Mouse (Mus musculus) gastrocnemius, adult 2 months (tissue): Measurements from ENCODE around the gene Fxn. TPM values are rescaled to one million over a fixed set of nuclear protein-coding genes. Genes with fewer than 3 reads are reported as not detected.

Experiments used
- DNase-seq: peaks from one replicate; pipeline ENCODE4 v3.0.0; 2022
- H3K27ac ChIP-seq: fragments of 200-600 bp; 2 replicates; pipeline ENCODE4 v1.8.1; 2022; ENCODE audit warnings: mild to moderate bottlenecking
- H3K4me3 ChIP-seq: fragments of 200-600 bp; 2 replicates; pipeline ENCODE4 v1.8.1; 2022; ENCODE audit warnings: mild to moderate bottlenecking, moderate library complexity
- CTCF ChIP-seq: fragments of 200-600 bp; IDR thresholded peaks from 2 replicates; pipeline ENCODE4 v1.8.1; 2022; ENCODE audit warnings: antibody characterized with exemption, mild to moderate bottlenecking, moderate library complexity
- intact Hi-C: fragments of 180-260 bp; cut with DNase I; formaldehyde crosslinking; loops from one replicate; pipeline ENCODE4 v1.15.1; 2025
- total RNA-seq, 2 experiments: library from RNA; stranded (reverse); gene quantifications; 2 replicates each; pipeline ENCODE4 v1.2.3; 2021

The Fxn gene
- total RNA-seq, 2 experiments from 2014 or later = 19.7 to 19.8 TPM

GRCm38 (mm10) chr19:24223851-24224251 lies 56.6 kb downstream of the Fxn start:
- no peak for DNase-seq
- Histone ChIP-seq H3K4me3 (peak overlapping the region; percentile 91), H3K27ac (peak overlapping the region; percentile 81)
- TF ChIP-seq CTCF = no peak
- intact Hi-C loops = loop anchor here (5.0 kb wide), 2 partner anchors 38 to 72 kb away; no protein-coding TSS in a partner anchor

- peak overlapping the region; percentile 35; the same call in 1 of the 2 replicates for H3K27ac ChIP-seq
- no peak for DNase-seq
- intact Hi-C loops = loop anchor here (5.0 kb wide), 2 partner anchors 41 to 69 kb away; no protein-coding TSS in a partner anchor
- peak overlapping the region; percentile 17; the same call in 1 of the 2 replicates for H3K4me3 ChIP-seq
- TF ChIP-seq CTCF = no peak; the same call in 1 of the 2 replicates
These were observed 59.0 kb downstream of the Fxn start for GRCm38 (mm10) chr19:24221455-24221854.

GRCm38 (mm10) chr19:24220795-24221445 lies 59.5 kb downstream of the Fxn start:
- peak overlapping the region; percentile 35; the same call in 1 of the 2 replicates for H3K27ac ChIP-seq
- intact Hi-C loops = loop anchor here (5.0 kb wide), 2 partner anchors 41 to 69 kb away; no protein-coding TSS in a partner anchor
- peak overlapping the region; percentile 17; the same call in 1 of the 2 replicates for H3K4me3 ChIP-seq
- DNase-seq = no peak
- no peak for TF ChIP-seq CTCF

GRCm38 (mm10) chr19:24219011-24219410 lies 61.4 kb downstream of the Fxn start:
- Histone ChIP-seq H3K4me3 (no peak overlapping the region), H3K27ac (no peak overlapping the region)
- no peak for DNase-seq
- no peak for TF ChIP-seq CTCF
- intact Hi-C loops = no loop called here

GRCm38 (mm10) chr19:24218291-24218690 lies 62.1 kb downstream of the Fxn start:
- Histone ChIP-seq H3K27ac (no peak overlapping the region), H3K4me3 (no peak overlapping the region)
- intact Hi-C loops = no loop called here
- DNase-seq = no peak
- TF ChIP-seq CTCF = peak; percentile 59

- no peak for DNase-seq
- H3K27ac ChIP-seq = no peak overlapping the region
- TF ChIP-seq CTCF = no peak
- no peak overlapping the region for H3K4me3 ChIP-seq
- intact Hi-C loops = no loop called here
These were observed 62.6 kb downstream of the Fxn start for GRCm38 (mm10) chr19:24217851-24218250.

- Histone ChIP-seq H3K4me3 (no peak overlapping the region), H3K27ac (no peak overlapping the region)
- TF ChIP-seq CTCF = no peak
- intact Hi-C loops = no loop called here
- DNase-seq = no peak
These were observed 63.6 kb downstream of the Fxn start for GRCm38 (mm10) chr19:24216771-24217170.

- intact Hi-C loops = no loop called here
- TF ChIP-seq CTCF = no peak
- H3K27ac ChIP-seq = no peak overlapping the region
- no peak overlapping the region for H3K4me3 ChIP-seq
- no peak for DNase-seq
These were observed 65.5 kb downstream of the Fxn start for GRCm38 (mm10) chr19:24214939-24215338.

GRCm38 (mm10) chr19:24213299-24213698 lies 67.1 kb downstream of the Fxn start:
- intact Hi-C loops = no loop called here
- no peak overlapping the region for H3K27ac ChIP-seq
- H3K4me3 ChIP-seq = no peak overlapping the region
- no peak for DNase-seq
- TF ChIP-seq CTCF = no peak

- intact Hi-C loops = no loop called here
- no peak overlapping the region for H3K27ac ChIP-seq
- H3K4me3 ChIP-seq = no peak overlapping the region
- DNase-seq = no peak
- TF ChIP-seq CTCF = no peak
These were observed 67.7 kb downstream of the Fxn start for GRCm38 (mm10) chr19:24212552-24213249.

Other genes starting within 250 kb of the Fxn start
- gene Fam189a2, start 249.6 kb downstream of the Fxn start, total RNA-seq = 10 to 100 TPM; 17.5 to 24.8 TPM
- 1 to 10 TPM; 3.5 to 4.9 TPM for gene Tjp2, start 55.6 kb downstream of the Fxn start, total RNA-seq
- gene Fam122a, start 196.8 kb upstream of the Fxn start, total RNA-seq = 10 to 100 TPM; 21.8 to 23.5 TPM